Mouse (Mus musculus): ENCODE data around the gene Slc9a9. TPM values are rescaled to one million over a fixed set of nuclear protein-coding genes. Genes with fewer than 3 reads are reported as not detected.

Slc9a9 gene
- polyA plus RNA-seq, 1 experiment from 2014 or later: 8.6 TPM

DNA sequence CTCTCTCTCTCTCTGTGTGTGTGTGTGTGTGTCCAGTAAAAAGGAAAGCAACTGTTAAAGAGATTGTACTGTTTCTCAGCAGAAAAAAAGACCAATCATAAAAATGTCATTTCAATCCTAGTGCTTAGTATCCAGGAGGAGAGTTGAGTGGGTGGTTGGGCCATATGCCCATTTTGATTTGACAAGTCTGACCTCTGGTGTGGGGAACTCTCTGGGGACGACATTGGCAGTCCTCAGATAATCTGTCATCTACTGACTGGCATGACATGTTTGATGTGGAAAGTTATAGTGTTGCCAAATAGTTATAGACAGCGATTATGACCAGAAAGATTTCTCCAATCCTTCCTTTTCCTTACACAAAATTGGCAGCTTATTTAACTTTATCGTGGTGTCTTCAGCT lies 71.1 kb downstream of the Slc9a9 start:
- no peak overlapping the region for H3K27ac ChIP-seq
- no peak for ATAC-seq (ENCODE audit: low FRiP score, low read depth)
- no peaks in the 10 kb centered on the region; the same call in 1 of the 2 replicates for H3K4me1 ChIP-seq
- H3K9ac ChIP-seq: no peak overlapping the region
- H3K4me3 ChIP-seq: no peak overlapping the region
- H3K36me3 ChIP-seq: no peaks in the 10 kb centered on the region
- no peaks in the 10 kb centered on the region for H3K9me3 ChIP-seq
- H3K4me2 ChIP-seq (replicated peaks): no peak overlapping the region
- H3K27me3 ChIP-seq (replicated peaks): no peaks in the 10 kb centered on the region
- 83% methylated on average over 3 of the region's 3 CpGs for WGBS

DNA sequence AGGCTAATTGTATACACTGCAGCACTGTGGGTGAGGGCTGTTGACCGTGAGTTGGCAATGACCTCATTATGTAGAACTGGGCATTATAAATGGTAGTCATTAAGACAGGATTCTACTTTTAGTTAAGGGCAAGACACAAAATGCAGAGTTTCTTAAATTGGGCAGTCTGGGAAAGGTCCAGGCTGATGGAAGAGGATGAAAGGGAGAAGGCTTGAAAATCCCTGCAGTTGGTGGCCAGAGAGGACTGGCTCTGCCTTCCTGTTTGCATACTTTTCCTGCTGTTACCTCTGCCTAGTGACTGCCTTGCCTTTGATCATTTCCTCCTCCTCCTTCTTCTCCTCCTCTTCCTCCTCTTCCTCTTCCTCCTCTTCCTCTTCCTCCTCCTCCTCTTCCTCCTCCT lies 73.6 kb downstream of the Slc9a9 start:
- WGBS: 93% methylated on average over 1 of the region's 1 CpGs
- H3K27me3 ChIP-seq (replicated peaks): no peaks in the 10 kb centered on the region
- H3K4me1 ChIP-seq: no peaks in the 10 kb centered on the region
- no peak for ATAC-seq (ENCODE audit: low FRiP score, low read depth)
- no peak overlapping the region for H3K4me3 ChIP-seq
- no peak overlapping the region for H3K27ac ChIP-seq
- H3K4me2 ChIP-seq (replicated peaks): no peak overlapping the region
- H3K9me3 ChIP-seq: no peaks in the 10 kb centered on the region
- H3K9ac ChIP-seq: no peak overlapping the region
- H3K36me3 ChIP-seq: no peaks in the 10 kb centered on the region

DNA sequence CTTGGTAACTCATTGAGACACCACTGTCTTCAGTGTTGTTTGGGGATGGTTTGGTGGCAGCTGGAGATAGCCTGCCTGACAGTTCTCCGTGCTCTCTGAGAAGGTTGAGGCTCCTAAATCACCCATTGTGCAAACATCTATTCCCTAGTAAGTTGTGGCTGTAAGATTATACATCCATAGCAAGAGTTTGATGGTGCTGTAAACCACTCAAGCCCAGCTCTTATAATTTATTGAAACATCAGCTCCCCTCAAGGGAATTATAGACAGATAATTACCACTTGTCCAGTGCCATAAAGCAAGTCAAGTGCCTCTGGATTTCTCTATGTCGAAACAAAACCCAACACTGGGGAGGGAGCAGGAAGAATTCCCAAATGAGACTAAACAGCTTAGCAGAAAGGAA lies 78.8 kb downstream of the Slc9a9 start:
- WGBS: 29% methylated on average over 2 of the region's 2 CpGs
- H3K27ac ChIP-seq: no peak overlapping the region
- no peaks in the 10 kb centered on the region for H3K9me3 ChIP-seq
- H3K4me2 ChIP-seq (replicated peaks): no peak overlapping the region
- ATAC-seq (ENCODE audit: low FRiP score, low read depth): peak; percentile 62; the same call in 1 of the 2 replicates
- H3K9ac ChIP-seq: no peak overlapping the region
- H3K4me3 ChIP-seq: no peak overlapping the region
- no peaks in the 10 kb centered on the region for H3K27me3 ChIP-seq (replicated peaks)
- 0 out of 2 replicates have a peak, but pooled peaks cover 6% of the 10 kb centered on the region for H3K4me1 ChIP-seq
- H3K36me3 ChIP-seq: no peaks in the 10 kb centered on the region

DNA sequence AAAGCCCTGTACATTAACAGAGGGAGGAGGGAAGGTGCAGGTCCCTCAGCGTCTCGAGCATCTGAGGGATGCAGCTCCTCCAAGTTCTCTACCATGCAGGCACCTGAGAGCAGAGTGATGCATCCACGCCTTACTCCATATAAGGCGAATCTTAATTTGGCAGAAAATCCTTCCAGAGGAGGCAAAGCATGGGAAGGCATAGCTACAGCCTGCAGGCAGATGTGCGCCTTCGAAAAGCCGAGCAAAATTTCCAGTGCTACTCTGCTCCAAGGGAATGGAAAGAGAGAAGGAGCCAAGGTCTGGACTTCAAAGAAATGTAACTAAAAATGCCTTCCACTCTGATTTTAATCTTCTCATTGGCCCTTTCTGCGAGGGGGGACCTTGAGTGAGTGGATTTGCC lies 80.5 kb downstream of the Slc9a9 start:
- ATAC-seq (ENCODE audit: low FRiP score, low read depth): no peak
- 89% methylated on average over 8 of the region's 8 CpGs for WGBS
- Histone ChIP-seq H3K36me3 (no peaks in the 10 kb centered on the region), H3K4me2 (replicated peaks) (no peak overlapping the region), H3K4me1 (0 out of 2 replicates have a peak, but pooled peaks cover 6% of the 10 kb centered on the region), H3K27ac (no peak overlapping the region), H3K9me3 (no peaks in the 10 kb centered on the region), H3K4me3 (no peak overlapping the region), H3K9ac (no peak overlapping the region), H3K27me3 (replicated peaks) (no peaks in the 10 kb centered on the region)

DNA sequence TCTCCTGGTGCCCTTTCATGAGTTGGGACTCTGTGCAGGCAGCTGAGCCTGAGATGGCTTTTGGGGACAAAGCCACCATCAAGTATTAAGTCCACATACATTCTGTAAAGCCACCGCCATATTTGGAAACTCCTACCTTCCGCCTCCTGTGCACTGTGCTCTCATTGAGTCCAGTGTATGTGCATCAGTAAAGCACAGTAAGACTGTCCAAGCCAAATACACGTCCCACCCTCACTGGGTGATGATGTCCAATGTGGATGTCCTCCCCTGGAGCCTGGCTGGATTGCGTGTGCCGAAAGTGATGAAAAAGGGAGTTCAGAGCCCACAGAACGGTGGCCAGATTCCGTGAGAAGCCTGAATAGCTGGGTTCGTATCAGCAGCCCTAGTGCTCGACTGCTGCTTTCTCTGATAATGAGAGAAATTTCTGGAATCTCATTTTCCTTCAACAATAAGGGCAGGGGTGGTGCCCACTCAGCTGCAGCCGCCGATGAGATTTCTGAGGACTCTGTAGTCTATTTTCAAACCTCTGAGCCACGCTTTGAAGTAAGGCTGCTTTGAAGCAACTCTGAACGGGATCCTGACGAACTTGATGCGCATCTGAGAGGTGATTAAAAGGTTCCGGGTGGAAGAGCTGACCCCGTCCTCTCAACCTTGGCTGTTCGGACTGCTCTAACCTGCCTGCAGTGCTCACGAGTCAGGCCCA lies 81.4 kb downstream of the Slc9a9 start:
- Histone ChIP-seq H3K27me3 (replicated peaks) (no peaks in the 10 kb centered on the region), H3K9me3 (no peaks in the 10 kb centered on the region), H3K4me3 (no peak overlapping the region), H3K4me2 (replicated peaks) (no peak overlapping the region), H3K36me3 (no peaks in the 10 kb centered on the region), H3K4me1 (0 out of 2 replicates have a peak, but pooled peaks cover 6% of the 10 kb centered on the region), H3K27ac (no peak overlapping the region), H3K9ac (no peak overlapping the region)
- ATAC-seq (ENCODE audit: low FRiP score, low read depth): no peak
- 83% methylated on average over 19 of the region's 19 CpGs for WGBS

DNA sequence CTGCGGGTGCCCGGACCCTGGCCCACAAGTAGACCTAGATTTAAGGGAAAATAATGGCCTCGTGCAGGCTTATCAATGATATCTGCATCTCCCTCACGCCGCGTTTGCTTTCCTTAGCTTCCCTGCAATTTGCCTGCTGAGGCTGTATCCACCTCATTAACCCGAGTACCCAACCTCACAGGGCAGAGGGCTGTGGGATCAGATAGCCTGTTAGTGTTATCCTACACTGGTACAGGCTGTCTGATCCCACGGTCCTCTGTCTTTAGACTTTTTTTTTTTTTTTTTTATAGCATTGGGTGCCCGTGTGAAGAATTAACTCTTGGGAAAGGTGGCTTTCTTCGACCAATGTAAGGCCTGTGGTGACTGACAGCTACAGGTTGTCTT lies 81.9 kb downstream of the Slc9a9 start:
- no peak overlapping the region for H3K27ac ChIP-seq
- H3K36me3 ChIP-seq: no peaks in the 10 kb centered on the region
- H3K4me3 ChIP-seq: no peak overlapping the region
- no peaks in the 10 kb centered on the region for H3K27me3 ChIP-seq (replicated peaks)
- no peak overlapping the region for H3K9ac ChIP-seq
- no peaks in the 10 kb centered on the region for H3K9me3 ChIP-seq
- H3K4me2 ChIP-seq (replicated peaks): no peak overlapping the region
- H3K4me1 ChIP-seq: 0 out of 2 replicates have a peak, but pooled peaks cover 6% of the 10 kb centered on the region
- no peak for ATAC-seq (ENCODE audit: low FRiP score, low read depth)
- 64% methylated on average over 10 of the region's 10 CpGs for WGBS

DNA sequence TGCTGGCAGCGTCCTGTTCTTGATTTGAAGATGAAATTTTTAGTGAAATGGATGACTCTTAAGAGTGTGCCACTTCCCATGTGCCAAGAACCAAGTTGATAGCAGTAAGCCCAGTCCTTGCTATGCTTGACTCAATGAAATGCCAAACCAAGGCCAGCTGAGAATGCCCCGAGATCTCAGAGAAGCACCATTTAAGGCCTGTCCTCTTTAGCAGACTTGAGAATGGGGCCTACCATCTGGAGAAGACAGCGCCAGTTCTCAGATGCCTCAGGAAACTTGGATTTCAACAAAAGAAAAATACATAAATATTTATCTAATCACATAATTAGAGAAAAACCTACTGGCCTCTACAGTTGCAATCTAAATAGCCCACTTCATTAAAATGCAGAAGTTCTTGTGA lies 82.4 kb downstream of the Slc9a9 start:
- no peaks in the 10 kb centered on the region for H3K36me3 ChIP-seq
- H3K4me1 ChIP-seq: 0 out of 2 replicates have a peak, but pooled peaks cover 6% of the 10 kb centered on the region
- H3K27me3 ChIP-seq (replicated peaks): no peaks in the 10 kb centered on the region
- no peak for ATAC-seq (ENCODE audit: low FRiP score, low read depth)
- H3K4me3 ChIP-seq: no peak overlapping the region
- no peak overlapping the region for H3K27ac ChIP-seq
- 93% methylated on average over 3 of the region's 3 CpGs for WGBS
- H3K4me2 ChIP-seq (replicated peaks): no peak overlapping the region
- no peaks in the 10 kb centered on the region for H3K9me3 ChIP-seq
- no peak overlapping the region for H3K9ac ChIP-seq

GRCm38 (mm10) chr9:94759904-94760303 lies 90.2 kb downstream of the Slc9a9 start:
- Histone ChIP-seq H3K4me1 (no peaks in the 10 kb centered on the region), H3K27me3 (replicated peaks) (no peaks in the 10 kb centered on the region), H3K9me3 (no peaks in the 10 kb centered on the region), H3K36me3 (no peaks in the 10 kb centered on the region), H3K4me3 (no peak overlapping the region), H3K27ac (no peak overlapping the region), H3K9ac (no peak overlapping the region), H3K4me2 (replicated peaks) (no peak overlapping the region)
- no peak for ATAC-seq (ENCODE audit: low FRiP score, low read depth)
- 9% methylated on average over 5 of the region's 5 CpGs for WGBS

DNA sequence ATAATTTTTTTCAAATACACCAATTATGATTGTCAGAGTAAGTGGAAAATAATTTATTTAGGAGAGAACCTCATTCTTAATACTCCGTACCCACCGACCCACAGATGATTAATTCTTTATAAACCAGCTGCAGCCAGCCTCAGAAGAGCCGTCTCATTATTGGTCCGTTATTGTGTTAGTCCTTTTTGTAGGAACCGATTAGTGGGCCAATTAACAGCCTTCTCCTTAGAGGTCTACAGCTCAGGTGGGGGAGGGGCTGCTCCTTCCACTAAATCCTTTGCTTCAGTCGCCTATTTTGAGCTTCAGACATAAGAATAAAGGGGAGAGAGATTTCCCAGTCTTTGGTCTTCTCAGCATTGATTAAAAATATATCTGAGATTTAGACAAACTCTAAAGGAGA lies 98.4 kb downstream of the Slc9a9 start:
- no peaks in the 10 kb centered on the region for H3K27me3 ChIP-seq (replicated peaks)
- WGBS: 47% methylated on average over 6 of the region's 6 CpGs
- H3K9me3 ChIP-seq: no peaks in the 10 kb centered on the region
- no peak overlapping the region for H3K9ac ChIP-seq
- no peak for ATAC-seq (ENCODE audit: low FRiP score, low read depth)
- H3K27ac ChIP-seq: no peak overlapping the region
- H3K4me2 ChIP-seq (replicated peaks): no peak overlapping the region
- no peaks in the 10 kb centered on the region for H3K36me3 ChIP-seq
- H3K4me1 ChIP-seq: no peaks in the 10 kb centered on the region
- H3K4me3 ChIP-seq: no peak overlapping the region

DNA sequence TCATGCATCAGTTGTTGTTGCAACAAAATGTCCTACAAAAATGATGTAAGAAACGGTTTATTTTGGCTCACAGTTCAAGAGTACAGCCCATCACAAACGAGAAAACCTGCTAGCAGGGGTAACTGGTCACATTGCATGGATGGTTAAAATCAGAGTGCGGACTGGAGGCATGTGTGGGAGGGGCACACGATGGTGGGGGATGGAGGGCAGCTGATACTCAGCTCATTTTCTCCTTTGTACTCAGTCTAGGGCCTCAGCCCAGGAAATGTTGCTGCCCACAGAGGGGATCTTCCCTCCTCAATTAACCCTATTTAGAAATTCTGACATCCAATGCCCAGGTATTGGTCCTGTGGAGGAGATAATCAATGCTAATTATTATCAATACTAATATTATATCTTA lies 98.8 kb downstream of the Slc9a9 start:
- H3K9ac ChIP-seq: no peak overlapping the region
- WGBS: 69% methylated on average over 4 of the region's 4 CpGs
- H3K27ac ChIP-seq: no peak overlapping the region
- no peaks in the 10 kb centered on the region for H3K4me1 ChIP-seq
- no peak overlapping the region for H3K4me3 ChIP-seq
- H3K27me3 ChIP-seq (replicated peaks): no peaks in the 10 kb centered on the region
- H3K36me3 ChIP-seq: no peaks in the 10 kb centered on the region
- ATAC-seq (ENCODE audit: low FRiP score, low read depth): no peak
- H3K9me3 ChIP-seq: no peaks in the 10 kb centered on the region
- no peak overlapping the region for H3K4me2 ChIP-seq (replicated peaks)

DNA sequence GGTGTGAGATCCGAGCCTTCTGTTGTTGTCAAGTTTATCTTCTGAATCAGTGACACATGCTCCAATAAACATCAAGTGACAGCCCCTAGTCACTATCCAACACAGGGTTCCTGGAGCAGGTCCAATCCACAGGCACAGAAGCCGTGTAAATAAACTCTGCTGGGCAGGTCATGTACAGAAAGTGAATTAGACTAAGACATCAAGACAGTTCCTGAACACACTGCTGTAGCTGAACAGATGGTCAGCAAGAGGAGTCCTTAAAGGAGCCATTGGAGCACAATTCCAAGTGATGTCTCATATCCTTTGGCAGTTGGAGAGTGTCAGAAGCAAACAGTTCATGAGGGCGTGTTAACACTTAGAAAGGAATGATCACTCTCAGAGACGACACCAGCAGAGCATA lies 103.6 kb downstream of the Slc9a9 start:
- no peaks in the 10 kb centered on the region for H3K4me1 ChIP-seq
- no peak overlapping the region for H3K4me2 ChIP-seq (replicated peaks)
- no peaks in the 10 kb centered on the region for H3K36me3 ChIP-seq
- 71% methylated on average over 4 of the region's 4 CpGs for WGBS
- no peak overlapping the region for H3K27ac ChIP-seq
- ATAC-seq (ENCODE audit: low FRiP score, low read depth): no peak
- H3K4me3 ChIP-seq: no peak overlapping the region
- H3K9ac ChIP-seq: no peak overlapping the region
- H3K27me3 ChIP-seq (replicated peaks): no peaks in the 10 kb centered on the region
- no peaks in the 10 kb centered on the region for H3K9me3 ChIP-seq

DNA sequence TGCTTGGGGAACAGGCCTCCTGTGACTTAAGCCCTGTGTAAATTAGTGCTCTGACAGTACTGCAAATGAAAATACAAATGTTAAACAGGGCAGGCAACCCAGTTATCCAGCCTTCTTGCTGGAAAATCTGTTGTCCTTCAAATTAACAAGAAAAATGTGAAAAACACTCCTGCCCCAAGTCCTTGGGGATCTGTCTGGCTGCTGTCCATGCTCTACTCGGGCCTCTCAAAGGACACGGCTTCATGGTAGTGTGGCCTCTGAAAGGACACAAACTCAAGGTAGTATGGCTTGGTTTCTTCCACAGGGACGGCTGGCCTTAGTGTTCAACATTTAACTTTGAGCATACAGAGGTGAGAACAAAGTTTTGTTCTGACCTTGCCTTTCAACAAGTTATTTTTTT lies 118.6 kb downstream of the Slc9a9 start:
- H3K4me3 ChIP-seq: no peak overlapping the region
- 86% methylated on average over 3 of the region's 3 CpGs for WGBS
- ATAC-seq (ENCODE audit: low FRiP score, low read depth): no peak

DNA sequence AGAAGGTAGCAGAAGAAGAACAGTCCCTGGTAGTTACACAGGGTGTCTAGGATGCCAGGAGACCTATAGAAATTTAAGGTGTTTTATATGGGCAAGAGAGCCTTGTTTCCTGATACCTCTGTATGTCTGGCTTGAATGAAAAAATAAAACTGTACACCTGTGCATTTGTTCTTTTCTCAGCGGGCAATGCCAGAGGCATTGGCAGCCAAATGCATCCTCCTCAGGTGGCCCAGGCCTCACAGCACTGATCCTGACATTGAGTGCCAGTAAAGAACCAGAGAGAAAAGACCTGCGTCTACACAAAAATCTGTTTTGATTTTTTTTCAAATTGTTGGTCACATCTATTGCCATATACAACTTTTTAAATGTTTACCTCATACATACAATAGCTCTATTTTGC lies 121.3 kb downstream of the Slc9a9 start:
- no peak overlapping the region for H3K9ac ChIP-seq
- no peak overlapping the region for H3K27ac ChIP-seq
- no peaks in the 10 kb centered on the region for H3K36me3 ChIP-seq
- H3K4me1 ChIP-seq: no peaks in the 10 kb centered on the region
- no peak overlapping the region for H3K4me2 ChIP-seq (replicated peaks)
- no peak overlapping the region for H3K4me3 ChIP-seq
- no peaks in the 10 kb centered on the region for H3K9me3 ChIP-seq
- no peaks in the 10 kb centered on the region for H3K27me3 ChIP-seq (replicated peaks)
- ATAC-seq (ENCODE audit: low FRiP score, low read depth): no peak
- WGBS: 95% methylated on average over 2 of the region's 2 CpGs

More for the DNA sequence above, 118.6 kb downstream of the Slc9a9 start:
- H3K4me1 ChIP-seq: no peaks in the 10 kb centered on the region
- no peaks in the 10 kb centered on the region for H3K27me3 ChIP-seq (replicated peaks)
- no peak overlapping the region for H3K9ac ChIP-seq
- no peak overlapping the region for H3K27ac ChIP-seq
- no peaks in the 10 kb centered on the region for H3K36me3 ChIP-seq
- H3K4me2 ChIP-seq (replicated peaks): no peak overlapping the region
- no peaks in the 10 kb centered on the region for H3K9me3 ChIP-seq
